Mouse (Mus musculus) testis, postnatal 10 days (tissue): Measurements from ENCODE around the gene Kdelr2.

Experiments used
- DNase-seq: peaks from one replicate; pipeline ENCODE4 v3.0.0; 2021; ENCODE audit warnings: low spot score

Kdelr2 gene

GRCm38 (mm10) chr5:143401556-143401955 is 2.1 kb upstream of the Kdelr2 start:
- DNase-seq = no peak

GRCm38 (mm10) chr5:143404148-143404930 is 701 bp downstream of the Kdelr2 start:
- peak; percentile 56 for DNase-seq

DNA sequence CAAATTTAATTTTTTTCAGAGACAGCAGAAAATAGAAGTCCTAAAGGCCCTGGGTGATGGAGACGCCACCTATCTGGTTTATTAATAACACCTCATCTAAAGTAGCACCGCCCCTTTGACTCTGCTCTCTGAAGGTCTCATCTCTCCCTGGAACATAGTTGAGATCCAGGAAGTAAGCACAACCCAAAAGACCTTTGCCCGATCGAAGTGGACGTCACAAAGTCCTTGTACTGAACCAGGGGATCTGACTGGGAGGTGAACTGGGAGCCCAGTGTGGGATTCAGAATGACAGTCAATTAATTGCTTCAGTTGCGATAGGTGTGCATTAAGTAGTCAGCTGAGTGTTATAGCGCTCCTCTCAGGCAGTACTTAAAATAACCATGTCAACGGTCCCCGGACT is 1.6 kb downstream of the Kdelr2 start:
- no peak for DNase-seq

DNA sequence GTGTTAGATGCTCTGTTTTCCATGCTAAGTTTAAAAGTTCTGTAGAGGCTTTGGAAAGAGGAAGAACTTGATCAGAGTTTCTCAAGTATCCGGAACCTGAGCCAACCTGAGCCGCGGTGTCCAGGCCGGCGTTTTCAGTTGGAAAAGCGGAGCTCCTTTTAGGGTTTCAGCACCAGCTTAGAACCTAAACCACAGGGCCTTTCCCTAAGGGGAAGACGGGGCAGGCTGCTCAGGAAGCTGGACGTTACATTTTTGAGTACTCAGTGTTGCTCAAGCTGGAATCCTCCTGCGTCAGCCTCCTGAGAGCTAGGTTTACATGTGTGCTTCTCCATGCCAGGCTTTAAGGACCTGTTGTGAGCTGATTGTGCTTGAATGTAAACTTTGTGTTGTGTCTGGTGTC is 2.9 kb downstream of the Kdelr2 start:
- DNase-seq = no peak

- no peak for DNase-seq
Observed at GRCm38 (mm10) chr5:143409239-143409638, 5.6 kb downstream of the Kdelr2 start.

DNA sequence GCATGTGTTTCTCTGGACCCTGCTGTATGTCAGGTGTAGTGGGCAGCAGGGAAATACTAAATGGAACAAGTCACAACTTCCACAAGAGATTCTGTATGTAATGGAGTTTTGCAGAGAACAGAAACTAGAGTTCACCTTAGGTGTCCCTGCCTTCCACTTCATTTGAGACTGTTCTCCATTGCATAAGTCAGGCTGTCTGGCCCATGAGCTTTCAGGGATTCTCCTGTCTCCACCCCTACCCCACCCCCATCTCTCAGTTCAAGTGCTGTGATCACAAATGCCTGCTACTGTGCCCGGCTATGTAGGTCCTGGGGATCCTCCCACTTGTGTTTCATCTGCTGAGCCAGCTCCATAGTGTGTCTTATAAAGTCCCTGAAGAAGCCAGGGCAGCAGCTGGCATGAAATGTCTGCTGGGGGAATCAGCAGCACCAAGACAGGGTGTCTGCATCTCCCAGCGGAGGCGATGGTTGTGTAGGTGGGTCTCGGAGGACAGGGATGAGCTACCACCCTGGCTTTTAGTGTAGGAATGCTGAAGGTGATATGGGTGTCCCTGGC is 7.3 kb downstream of the Kdelr2 start:
- no peak for DNase-seq

DNA sequence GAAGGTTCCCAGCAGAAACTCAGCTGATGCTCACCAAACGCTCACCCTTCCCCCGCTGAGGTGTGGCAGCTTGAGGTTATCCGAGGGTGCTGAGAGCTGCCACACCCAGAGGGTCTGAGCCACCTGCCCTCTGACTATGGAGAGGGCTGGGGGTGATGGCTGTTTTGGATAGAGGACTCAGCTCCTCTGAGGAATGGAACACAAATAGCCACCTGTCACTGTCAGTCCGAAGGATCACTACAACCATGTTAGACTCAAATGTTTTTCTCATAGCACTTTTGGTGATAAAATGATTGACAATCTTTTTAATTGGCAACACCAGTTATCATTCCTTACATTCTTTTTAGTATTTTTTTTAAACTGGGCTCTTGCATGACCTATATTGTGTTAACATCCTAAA is 17.8 kb downstream of the Kdelr2 start:
- DNase-seq = no peak

- no peak for DNase-seq
Observed at GRCm38 (mm10) chr5:143422990-143423389, 19.4 kb downstream of the Kdelr2 start.

DNA sequence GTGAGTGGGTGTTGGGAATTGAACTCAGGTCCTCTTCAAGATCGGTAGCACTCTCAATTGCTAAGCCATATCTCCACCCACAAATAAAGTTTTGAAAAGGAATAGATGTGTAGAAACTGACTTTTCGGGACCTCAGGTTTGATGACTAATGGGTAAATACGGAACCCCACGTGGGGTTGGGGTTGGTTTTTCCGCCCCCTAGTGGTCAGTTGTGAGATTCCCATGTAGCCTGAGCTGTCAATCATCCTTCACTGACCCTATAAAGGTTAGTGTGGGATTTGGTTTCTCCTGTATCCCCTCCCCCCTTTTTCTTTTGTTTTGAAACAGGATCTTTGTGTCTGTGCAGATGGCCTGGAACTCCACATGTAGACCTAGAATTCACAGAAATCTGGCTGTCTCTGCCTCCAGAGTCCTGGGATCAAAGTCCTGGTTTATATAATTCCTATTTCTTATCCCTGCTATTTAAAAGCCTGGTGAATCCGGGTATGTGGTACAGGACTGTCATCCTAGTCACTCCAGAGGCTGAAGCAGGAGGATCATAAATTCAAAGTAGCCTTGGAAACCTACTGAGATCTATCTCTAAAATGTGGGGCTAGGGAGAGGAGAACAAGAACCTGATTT is 20.4 kb downstream of the Kdelr2 start:
- DNase-seq = peak; percentile 73

DNA sequence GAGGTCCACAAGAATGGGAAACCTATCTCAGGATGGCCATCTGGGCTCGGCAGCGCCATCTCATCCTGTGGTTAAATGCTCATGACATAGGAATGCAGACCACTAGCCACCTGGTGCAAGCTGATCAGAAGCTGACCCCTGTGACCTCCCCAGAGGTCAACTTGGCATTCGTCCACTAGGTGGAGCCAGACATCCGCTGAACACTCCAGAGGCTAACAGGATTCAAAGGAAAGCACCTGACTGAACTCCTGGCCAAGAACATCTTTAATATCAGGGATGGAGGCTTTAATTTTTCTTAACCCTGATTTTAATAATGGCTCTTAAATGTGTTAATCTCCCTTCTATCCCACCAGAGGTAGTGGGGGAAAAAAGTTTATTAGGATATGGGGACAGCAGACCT is 30.8 kb downstream of the Kdelr2 start:
- peak; percentile 85 for DNase-seq

GRCm38 (mm10) chr5:143441298-143441697 is 37.7 kb downstream of the Kdelr2 start:
- no peak for DNase-seq

DNA sequence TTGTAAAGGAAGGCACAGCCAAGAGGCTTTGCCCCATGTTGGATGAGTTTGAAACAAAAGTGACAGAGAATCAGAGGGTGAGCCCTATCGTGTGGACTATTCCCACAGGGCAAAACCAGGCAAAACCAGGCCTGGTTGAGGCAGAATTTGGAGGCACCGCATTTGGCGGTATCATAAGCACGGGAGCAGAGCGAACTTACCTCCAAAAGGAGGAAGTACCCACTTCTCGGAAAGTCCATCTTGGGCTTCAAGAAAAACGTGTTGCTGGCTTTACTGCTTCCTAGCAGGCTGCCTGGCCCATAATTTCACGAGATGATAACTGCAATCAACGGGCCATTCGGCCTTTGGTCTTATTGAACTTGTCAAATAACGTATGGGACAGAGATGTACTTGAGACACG is 38.1 kb downstream of the Kdelr2 start:
- DNase-seq = no peak

GRCm38 (mm10) chr5:143463671-143464070 is 60.0 kb downstream of the Kdelr2 start:
- DNase-seq = peak; percentile 27

GRCm38 (mm10) chr5:143464100-143464756 is 60.6 kb downstream of the Kdelr2 start, which contains the start of gene Daglb:
Daglb (plus strand) TSS chr5:143464584.
- peak; percentile 90 for DNase-seq

DNA sequence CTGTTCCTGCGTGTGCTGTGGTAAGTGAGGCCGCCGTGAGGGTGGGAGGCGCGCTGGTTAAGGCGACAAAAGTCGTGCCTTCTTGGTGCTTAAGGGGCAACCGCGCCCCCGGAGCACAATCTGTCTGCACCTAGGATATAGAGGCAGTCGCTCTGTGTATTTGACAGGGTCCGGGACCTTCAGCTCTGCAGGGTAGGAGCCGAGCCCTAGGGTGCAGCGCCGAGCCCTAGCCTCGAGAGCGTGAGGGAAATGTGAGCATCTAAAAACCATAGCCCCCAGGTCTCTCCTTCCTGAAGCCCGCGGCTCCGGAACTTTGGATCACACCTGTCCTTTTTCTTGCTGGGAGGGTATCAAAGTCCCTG is 61.1 kb downstream of the Kdelr2 start:
- no peak for DNase-seq

DNA sequence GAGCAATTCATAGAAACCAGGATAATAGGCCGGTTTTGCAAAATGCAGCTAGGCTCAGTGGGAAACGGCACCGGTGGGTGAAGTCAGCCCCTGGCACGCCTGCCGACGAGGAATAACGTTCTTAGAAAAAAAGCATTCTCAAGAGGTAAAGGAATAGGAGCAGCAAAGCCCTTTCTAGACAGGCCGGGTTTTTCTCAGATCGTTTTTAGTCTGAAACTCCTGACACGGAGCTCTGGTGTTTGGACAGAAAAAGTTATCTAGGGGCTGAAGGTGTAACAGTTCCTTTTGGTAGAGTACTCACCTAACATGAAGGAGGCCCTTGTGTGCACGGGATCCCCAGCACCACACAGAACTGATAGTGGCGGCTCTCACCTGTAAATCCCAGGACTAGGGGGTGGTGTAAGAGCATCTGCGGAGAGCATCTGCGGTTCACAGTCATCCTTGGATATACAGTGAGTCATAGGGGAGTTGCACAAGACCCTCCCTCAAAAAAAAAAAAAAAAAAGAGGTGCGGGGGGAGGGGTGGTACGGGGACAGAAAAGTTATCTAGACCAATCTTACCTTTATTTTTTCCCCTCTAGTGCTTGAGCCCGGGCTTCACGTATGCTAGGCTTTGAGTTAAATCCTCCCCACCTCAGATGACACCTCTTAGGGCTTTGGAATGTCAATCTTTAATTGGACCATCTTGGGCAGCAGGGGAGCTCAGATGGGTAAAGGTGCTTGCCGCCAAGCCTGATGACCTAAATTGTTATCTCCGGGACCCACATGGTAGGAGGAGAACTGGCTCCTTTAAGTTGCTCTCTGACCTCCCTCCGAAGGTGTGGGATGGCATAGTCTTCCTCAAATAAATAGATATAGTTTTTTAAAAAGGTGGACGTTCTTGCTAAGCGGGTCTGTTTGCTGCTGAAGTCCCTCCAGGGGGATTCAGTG is 61.8 kb downstream of the Kdelr2 start:
- peak; percentile 33 for DNase-seq

DNA sequence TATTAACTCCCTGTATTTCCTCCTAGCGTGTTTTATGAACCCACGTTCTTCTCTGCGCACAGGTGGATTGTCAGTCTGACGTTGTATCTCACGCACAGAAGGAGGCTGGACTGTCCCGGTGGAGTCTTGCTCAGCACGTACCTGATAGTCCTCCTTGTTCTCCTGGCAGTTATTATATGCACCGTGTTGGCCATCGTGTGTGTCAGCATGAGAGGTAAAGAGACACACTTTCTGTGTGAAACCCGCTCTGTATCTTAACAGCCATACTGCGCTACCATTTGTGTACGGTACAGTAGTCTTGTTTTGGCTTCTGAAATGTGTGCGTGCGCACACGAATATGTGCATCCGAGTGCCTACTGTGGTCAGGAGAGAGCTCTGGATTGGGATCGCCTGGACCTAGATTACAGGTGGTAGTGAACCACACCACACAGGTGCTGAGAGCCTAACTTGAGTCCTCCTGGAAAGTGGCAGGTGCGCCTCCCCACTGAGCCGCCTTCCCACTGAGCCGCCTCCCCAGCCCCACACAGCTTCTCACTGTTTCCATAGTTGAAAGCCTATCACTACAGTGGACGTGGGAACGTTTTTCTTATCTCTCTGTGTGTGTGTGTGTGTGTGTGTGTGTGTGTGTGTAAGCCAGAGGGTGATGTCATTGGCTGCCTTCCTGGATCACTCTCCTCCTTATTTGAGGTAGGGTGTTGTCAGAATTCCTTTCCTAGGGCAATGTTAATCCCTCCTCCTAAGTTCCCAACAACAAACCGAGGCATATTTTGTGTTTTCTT is 63.4 kb downstream of the Kdelr2 start:
- DNase-seq = peak; percentile 30

DNA sequence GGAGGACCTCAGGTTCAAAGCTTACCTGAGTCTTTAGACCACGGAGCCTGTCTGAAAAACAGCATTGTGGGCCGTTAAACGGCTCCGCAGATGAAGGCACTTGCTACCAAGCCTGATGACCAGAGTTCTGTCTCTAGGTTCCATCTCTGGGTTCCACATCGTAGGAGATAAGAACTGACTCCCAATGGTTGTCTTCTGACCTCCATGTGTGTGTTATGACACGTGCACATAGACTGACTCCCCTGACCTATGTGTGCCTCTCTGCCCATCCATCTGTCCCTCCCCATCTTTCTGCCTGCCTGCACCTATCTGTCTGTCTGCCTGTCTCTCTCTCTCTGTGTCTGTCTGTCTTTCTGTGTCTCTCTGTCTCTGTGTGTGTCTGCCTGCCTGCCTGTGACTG is 64.3 kb downstream of the Kdelr2 start:
- peak; percentile 23 for DNase-seq

- DNase-seq = peak; percentile 30
Observed at GRCm38 (mm10) chr5:143469628-143470027, 66.0 kb downstream of the Kdelr2 start.

DNA sequence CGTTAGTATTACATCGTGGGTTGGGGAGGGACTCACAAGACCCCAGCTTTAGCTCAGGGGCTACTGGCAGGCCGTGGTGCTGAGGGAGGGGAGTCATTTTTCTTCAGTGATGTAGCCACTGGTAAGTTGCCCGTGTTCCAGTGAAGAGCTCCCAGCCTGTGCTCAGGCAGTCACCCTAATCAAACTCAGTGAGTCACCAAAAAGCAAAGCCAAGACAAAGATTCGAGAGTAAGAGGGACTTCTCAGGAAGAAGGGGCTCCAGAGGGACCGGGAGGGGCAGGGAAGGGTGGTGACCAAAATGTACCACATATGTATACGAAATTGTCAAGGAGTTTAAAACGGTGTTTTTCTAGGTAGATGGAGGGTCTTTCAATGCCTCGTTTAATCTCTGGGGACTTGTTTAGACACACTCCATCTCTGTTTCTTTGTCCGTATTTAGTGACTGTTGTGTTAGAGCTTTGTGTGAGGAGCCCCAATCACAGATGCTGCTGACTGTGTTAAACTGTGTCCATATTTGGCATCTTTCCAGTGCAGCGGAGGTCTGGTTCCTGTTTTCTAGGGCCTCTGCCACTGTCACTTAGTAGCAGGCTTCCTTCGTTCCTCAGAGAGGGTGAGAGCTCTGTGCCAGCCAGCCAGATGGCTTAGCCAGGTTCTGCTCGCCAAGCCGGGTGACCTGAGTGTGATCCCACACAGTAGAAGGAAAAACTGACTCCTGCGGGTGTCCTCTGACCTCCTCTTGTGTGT is 67.0 kb downstream of the Kdelr2 start:
- DNase-seq = peak; percentile 40
